Mouse (Mus musculus): ENCODE measurements around the gene Nufip1. TPM values are rescaled to one million over a fixed set of nuclear protein-coding genes. Genes with fewer than 3 reads are reported as not detected.

The Nufip1 gene
- 13.2 TPM for polyA plus RNA-seq (2017; shearing (Covaris generic))

DNA sequence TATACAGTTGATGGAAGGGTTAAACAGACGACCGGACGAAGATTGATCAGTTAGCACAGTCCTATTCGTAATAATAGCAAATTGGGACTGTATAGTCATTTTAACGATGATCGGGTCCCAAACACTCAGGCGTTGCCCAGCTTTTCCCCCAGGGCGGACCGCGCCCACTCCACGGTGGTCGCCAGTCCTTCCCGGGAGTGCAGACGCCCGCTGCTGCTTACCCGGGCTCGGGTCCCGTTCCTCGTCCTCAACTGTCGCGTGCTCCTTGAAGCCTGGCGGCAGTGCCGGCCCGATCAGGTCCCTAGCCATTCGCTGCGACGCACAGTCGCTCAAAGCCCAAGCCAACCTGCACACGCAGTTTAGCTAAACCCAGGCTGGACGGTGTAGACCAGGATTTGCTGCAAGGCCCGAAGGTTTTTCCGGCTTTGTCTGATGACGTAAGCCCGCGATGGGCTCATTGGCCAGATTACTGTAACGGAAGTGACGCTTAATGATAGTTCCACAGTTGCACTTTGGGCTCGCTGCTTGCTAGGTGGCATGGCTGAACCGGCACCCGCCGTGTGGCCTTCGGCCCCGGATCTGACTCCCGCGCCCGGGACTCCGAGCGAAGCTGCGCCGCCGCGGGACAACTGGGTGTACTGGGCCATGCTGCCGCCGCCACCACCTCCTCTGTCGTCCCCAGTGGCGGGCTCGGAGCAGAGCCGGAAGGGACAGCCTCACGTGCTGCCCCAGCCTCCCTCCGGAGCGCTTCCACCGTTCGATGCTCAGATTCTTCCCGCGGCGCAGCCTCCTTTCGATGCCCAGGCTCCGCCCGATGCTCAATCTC is at the start of gene Nufip1, which contains the start of gene Gpalpp1:
Nufip1 (plus strand) TSS at position 496 of the 826 bp plus-strand sequence.
Gpalpp1 (minus strand) TSS at position 365 of the 826 bp plus-strand sequence.

Other genes with a start within 250 kb of the Nufip1 start
- gene Kctd4, start 155.9 kb upstream of the Nufip1 start, polyA plus RNA-seq (2017; shearing (Covaris generic)), result 0.78 TPM
- 36.5 TPM for gene Gtf2f2, start 100.0 kb upstream of the Nufip1 start, polyA plus RNA-seq (2017; shearing (Covaris generic))
- 10.7 TPM for gene Gpalpp1, start 131 bp upstream of the Nufip1 start, polyA plus RNA-seq (2017; shearing (Covaris generic))

Measured in effector memory CD4-positive, alpha-beta T cell, adult 7 months (primary cell).